Mouse (Mus musculus) 3134 (cell line): Measurements from ENCODE around the gene Fam69a.
"Not testable (repeated sequence)": the region's sequence is repeated elsewhere in the genome, so short reads cannot be mapped to it uniquely, and the experiment has no call there.

Source experiments
- DNase-seq: peaks from one replicate; pipeline ENCODE4 v3.0.0-alpha.2; 2011; ENCODE audit warnings: low spot score; ENCODE audit not compliant: insufficient read length; ENCODE audit errors: extremely low read depth

Fam69a gene

DNA sequence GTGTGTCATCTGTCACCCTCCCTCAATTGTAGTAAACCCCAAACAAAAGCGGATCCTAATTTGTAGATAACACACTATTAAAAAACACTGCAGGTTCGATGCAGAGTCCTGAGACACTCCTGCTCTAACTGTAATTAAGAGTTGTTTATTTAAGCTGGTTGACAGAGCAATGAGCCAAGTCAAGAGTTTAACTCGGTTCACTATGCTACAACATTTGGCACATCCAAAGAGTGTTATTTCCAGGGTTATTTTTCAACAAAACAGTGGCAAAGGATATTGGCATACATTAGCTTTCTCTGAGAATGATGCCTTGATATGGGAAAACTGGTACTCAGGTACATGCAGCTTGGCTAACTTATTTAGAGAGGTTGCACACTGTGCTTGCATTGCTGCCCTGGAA, 4.9 kb downstream of the Fam69a start:
- no peak for DNase-seq

DNA sequence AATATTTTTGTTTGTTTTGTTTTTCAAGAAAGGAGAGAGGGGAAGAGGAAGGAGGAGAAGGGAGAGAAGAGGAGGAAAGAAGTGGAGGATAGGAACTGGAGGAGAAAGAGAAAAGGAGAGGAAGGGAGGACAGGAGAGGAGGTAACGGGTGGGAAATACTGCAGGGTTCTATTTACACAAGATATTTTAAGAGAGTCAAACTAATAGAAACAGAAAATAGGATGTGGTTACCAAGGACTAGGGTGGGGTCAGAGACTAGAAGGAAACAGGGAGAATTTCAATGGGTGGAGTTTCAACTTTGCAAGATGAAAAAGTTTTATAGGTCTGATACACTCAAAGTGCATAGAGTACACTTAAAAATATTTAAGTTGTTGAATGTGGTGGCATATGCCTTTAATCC, 7.0 kb downstream of the Fam69a start:
- DNase-seq = no peak

- DNase-seq = no peak
Measured at GRCm38 (mm10) chr5:107978289-107979035, 8.4 kb downstream of the Fam69a start.

GRCm38 (mm10) chr5:107977640-107978288, 9.1 kb downstream of the Fam69a start:
- DNase-seq = no peak

DNA sequence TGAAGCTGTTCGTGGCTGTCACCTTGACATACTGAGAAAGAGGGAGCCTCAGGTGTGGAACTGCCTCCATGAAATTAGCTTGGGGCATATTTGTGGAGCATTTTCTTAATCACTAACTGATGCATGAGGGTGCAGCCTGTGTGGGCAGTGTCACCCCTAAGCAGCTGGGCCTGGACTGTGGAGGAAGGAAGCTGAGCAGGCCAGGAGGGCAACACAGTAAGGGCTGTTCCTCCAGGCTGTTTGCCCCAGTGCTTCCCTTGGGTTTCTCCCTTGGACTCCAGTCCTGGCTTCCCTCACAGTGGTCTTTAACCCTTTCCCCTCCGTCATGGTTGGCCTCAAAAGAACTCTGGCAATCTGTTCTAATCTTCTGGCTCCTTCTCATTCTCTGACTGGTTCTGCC, 13.6 kb downstream of the Fam69a start:
- DNase-seq = no peak

DNA sequence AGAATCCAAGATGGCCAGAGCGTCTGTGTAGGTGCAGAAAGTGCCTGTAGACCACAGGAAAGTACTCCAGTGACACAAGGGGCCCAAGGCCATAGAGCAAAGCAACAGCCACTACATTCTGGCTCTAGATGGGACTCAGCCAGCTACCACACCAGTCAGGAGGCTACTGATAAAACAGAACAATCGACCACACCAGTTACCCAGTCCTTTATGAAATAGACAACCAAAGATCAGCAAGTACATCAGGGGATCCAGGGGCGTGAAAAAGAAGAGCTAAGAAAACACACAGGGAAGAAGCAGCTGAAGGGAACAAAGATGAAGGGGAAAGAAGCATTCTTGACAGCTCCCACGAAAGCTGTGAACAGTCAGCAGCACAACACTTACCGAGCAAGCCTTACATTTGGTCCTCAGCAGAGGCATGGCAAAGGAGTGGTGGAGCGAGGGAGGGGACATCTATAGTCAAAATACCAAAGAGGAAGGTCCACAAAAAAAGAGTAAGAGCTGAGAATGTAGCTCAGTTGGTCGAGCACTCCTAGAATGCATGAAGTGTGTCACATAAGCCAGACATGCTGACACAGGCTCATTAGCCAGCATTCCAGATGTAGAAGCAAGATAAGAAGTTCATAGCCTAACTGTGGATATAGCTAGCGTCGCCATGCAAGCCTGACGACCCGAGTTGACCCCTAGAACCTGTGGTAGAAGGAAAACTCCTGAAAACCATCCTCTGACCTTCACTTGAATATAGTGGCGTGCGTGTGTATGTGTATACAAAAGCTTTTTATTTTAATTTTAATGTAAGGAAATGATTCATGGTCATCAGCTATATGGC, 14.2 kb downstream of the Fam69a start:
- no peak for DNase-seq

GRCm38 (mm10) chr5:107971069-107971468, 15.8 kb downstream of the Fam69a start:
- no peak for DNase-seq

- not testable (repeated sequence) for DNase-seq
Measured at GRCm38 (mm10) chr5:107969818-107970217, 17.1 kb downstream of the Fam69a start.

- DNase-seq = no peak
Measured at GRCm38 (mm10) chr5:107968079-107968478, 18.8 kb downstream of the Fam69a start.

- no peak for DNase-seq
Measured at GRCm38 (mm10) chr5:107966841-107967457, 19.9 kb downstream of the Fam69a start.

DNA sequence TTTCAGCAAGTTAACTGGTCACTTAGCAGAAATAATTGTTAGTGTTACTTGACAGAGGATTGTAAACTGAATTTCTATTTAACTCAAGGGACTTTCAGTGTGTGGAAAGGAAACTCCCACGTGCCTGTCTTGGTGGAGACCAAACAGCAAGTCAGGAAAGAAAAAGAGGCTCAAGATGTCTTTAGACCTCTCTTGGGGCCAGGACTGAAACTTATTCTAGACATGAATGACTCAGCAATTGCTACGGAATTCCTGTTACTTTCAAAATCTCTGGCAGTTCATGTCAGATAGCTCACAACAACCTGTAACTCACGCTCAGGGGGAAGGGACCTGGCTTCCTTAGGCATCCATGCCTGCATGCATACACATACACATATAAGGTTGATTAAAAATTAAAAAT, 20.7 kb downstream of the Fam69a start:
- no peak for DNase-seq

DNA sequence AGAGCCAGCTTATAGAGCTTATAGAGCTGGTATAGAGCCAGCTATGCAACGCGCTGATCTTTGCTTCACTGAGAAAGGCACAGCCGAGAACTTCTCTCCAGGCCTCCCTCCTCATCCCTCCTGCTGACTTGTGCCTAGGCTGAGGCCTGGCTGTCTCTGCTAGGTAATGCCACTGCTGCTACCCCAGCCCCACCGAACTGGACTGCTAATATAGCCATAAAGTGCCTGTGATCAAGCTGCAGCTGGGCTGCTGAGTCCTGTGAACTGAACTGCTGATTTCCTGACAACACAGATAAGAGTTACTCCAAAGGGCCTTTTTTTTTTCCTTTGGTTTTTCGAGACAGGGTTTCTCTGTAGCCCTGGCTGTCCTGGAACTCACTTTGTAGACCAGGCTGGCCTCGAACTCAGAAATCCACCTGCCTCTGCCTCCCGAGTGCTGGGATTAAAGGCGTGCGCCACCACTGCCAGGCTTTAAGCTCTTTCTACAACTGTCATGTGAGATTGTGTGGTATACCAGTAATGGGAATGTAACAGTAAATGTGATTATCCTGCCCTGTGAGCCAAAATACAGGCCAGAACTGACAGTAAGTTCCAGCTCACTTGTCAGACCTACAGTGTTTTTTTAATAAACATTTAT, 21.4 kb downstream of the Fam69a start:
- no peak for DNase-seq

DNA sequence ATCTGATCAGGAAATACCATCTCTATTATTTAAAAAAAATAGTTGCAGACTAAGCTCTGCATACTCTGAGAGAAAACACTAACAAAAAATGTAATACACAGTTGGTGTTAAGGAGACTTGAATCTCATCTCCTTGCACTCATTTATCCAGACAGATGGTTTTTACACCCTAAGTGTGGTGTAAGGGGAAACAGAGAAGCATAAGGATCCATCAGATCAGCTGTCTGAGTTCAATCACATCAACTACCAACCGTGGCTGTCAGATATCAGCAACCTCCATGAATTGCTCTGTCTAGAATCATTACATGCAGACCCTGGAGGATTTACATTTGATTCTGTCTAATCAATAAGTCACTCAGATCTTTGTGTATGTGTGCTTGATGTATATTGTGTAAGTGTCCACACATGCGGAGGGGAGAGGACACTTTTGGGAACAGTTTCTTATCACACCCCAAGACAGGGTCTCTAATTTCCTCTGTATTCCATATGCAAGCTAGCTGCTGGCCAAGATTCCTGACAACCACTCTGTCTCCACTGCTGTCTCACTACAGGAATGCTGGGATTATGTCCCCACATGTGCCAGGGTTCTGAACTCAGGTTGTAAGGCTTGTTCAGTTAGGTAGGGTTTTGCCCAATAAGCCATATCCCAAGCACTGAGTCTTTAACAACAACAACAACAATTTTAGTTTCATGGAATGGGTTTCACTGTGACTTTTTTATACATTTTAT, 22.7 kb downstream of the Fam69a start:
- no peak for DNase-seq

DNA sequence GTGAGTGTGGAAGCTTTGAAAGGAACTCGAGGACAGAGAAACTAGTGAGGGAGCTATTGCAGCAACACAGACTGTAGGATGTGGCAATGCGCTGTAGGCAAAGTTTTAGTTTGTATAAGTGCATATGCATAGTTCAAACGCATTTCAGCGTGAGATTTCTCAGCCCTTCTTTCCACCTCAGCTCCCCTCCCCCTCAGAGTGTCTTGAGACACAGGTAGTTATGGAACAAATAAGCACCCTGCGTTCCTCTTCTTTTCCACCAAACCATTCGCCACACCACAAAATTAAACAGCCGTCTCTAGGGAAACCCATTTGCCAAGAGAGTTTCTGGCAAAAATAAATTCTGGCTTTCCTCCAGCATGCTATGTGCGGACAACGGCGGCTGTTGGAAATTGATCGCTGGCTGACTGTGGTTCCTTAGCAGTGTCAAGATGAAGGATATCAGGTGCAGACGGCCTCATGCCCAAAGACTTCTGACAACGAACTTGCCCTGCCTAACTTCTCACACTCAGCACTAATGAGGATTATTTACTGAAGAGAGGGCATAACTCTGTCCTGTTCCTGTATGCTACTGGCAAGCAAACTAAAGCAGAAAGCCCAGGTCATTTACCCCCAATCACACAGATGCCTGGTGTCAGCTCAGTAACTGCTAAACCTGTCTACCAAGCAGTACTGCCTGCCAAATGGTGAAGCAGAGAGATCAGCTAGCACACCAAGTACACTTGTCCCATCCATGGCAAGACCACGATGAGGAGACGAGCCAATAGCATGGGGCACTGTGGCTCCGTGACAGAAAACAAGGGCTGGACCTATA, 25.2 kb downstream of the Fam69a start:
- peak; percentile 47 for DNase-seq

- peak; percentile 78 for DNase-seq
Measured at GRCm38 (mm10) chr5:107960532-107961202, 26.2 kb downstream of the Fam69a start.

GRCm38 (mm10) chr5:107959624-107960300, 27.1 kb downstream of the Fam69a start:
- no peak for DNase-seq

GRCm38 (mm10) chr5:107950643-107951042, 36.2 kb downstream of the Fam69a start:
- no peak for DNase-seq

DNA sequence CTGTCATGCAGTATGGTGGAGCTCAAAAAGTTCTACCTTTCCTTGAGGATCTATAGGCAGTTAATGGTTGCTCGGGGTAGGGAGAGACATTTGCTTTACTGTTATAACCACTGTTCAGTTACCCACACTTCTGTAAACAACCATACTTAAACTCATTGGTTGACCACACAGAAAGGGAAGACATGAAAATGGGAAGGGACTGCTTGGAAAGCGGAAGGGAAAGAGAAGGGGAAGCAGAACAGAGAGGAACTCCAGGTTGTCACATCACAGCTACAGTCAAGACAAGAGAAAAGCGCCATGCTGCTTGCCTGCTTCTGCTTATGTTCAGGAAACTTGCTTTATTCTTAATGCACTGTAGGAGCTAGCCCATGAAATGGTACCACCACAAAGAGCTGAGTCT, 37.3 kb downstream of the Fam69a start:
- DNase-seq = no peak
